Mouse (Mus musculus) thymus, adult 18-20 months (tissue): ENCODE measurements around the gene Trpv4.

Experiments
- DNase-seq, 2 experiments: peaks; one replicate each; pipeline ENCODE4 v3.0.0; 2022; ENCODE audit warnings: mixed read lengths in 2 of 2

Gene Trpv4

GRCm38 (mm10) chr5:114658255-114658654 lies at the start of gene Trpv4:
TSS of gene Trpv4 (minus strand) at chr5:114658421.
- DNase-seq, result no peak

GRCm38 (mm10) chr5:114707265-114708068 lies 49.2 kb upstream of the Trpv4 start, which contains the start of gene Tchp:
TSS of gene Tchp (plus strand) at chr5:114707760.
- DNase-seq, result peak; percentile 84 to 87

- DNase-seq, result no peak
Measured at GRCm38 (mm10) chr5:114702403-114703392, 44.5 kb upstream of the Trpv4 start.

GRCm38 (mm10) chr5:114699015-114699414 lies 40.8 kb upstream of the Trpv4 start:
- DNase-seq, result no peak

GRCm38 (mm10) chr5:114698044-114698746 lies 40.0 kb upstream of the Trpv4 start:
- no peak for DNase-seq

- no peak for DNase-seq
Measured at GRCm38 (mm10) chr5:114696939-114697338, 38.7 kb upstream of the Trpv4 start.

GRCm38 (mm10) chr5:114695775-114696174 lies 37.6 kb upstream of the Trpv4 start:
- DNase-seq, result no peak

- peak; percentile 91 for DNase-seq
Measured at GRCm38 (mm10) chr5:114690633-114691567, 32.7 kb upstream of the Trpv4 start, which contains the start of gene Gltp. TSS of gene Gltp (minus strand) at chr5:114690984.

GRCm38 (mm10) chr5:114689700-114690366 lies 31.6 kb upstream of the Trpv4 start:
- DNase-seq, result peak in 1 of 2 experiments; percentile 43

GRCm38 (mm10) chr5:114688703-114689102 lies 30.5 kb upstream of the Trpv4 start:
- DNase-seq, result no peak

GRCm38 (mm10) chr5:114687901-114688300 lies 29.7 kb upstream of the Trpv4 start:
- DNase-seq, result no peak

GRCm38 (mm10) chr5:114686726-114687210 lies 28.5 kb upstream of the Trpv4 start:
- DNase-seq, result no peak

- no peak for DNase-seq
Measured at GRCm38 (mm10) chr5:114685986-114686385, 27.8 kb upstream of the Trpv4 start.

GRCm38 (mm10) chr5:114681717-114682116 lies 23.5 kb upstream of the Trpv4 start:
- DNase-seq, result no peak

- DNase-seq, result peak in 1 of 2 experiments; percentile 48
Measured at GRCm38 (mm10) chr5:114680676-114681285, 22.6 kb upstream of the Trpv4 start.

GRCm38 (mm10) chr5:114679841-114680591 lies 21.8 kb upstream of the Trpv4 start:
- DNase-seq, result no peak

- DNase-seq, result no peak
Measured at GRCm38 (mm10) chr5:114674594-114674993, 16.4 kb upstream of the Trpv4 start.

GRCm38 (mm10) chr5:114673114-114673513 lies 14.9 kb upstream of the Trpv4 start:
- no peak for DNase-seq

- DNase-seq, result no peak
Measured at GRCm38 (mm10) chr5:114669014-114669413, 10.8 kb upstream of the Trpv4 start.
